Mouse (Mus musculus) spleen, adult 10 weeks (tissue): ENCODE data around the gene Csnk1d. TPM values are rescaled to one million over a fixed set of nuclear protein-coding genes. Genes with fewer than 3 reads are reported as not detected.

Source experiments
- polyA plus RNA-seq: library from polyadenylated mRNA; stranded (reverse); fragments of 350-450 nt; fragmentation: Illumina TruSeq; extraction: RNeasy Lipid Tissue Mini Kit (QIAGEN cat#74804); gene quantifications from one replicate; pipeline ENCODE4 v1.2.3, GENCODE M21; 2015; ENCODE audit warnings: low replicate concordance; ENCODE audit not compliant: insufficient read depth

Csnk1d gene
- 123 TPM for polyA plus RNA-seq

GRCm38 (mm10) chr11:120990951-120991526 lies at the start of gene Csnk1d:
TSS of gene Csnk1d (minus strand) at chr11:120991330.

GRCm38 (mm10) chr11:121039302-121039701 lies 48.2 kb upstream of the Csnk1d start, which contains the start of gene Cd7:
TSS of gene Cd7 (minus strand) at chr11:121039418.

GRCm38 (mm10) chr11:120948328-120948727 lies 42.8 kb downstream of the Csnk1d start, which contains the start of gene Slc16a3:
TSS of gene Slc16a3 (plus strand) at chr11:120948480.

GRCm38 (mm10) chr11:120932564-120933398 lies 58.3 kb downstream of the Csnk1d start, which contains the start of gene Ccdc57:
TSS of gene Ccdc57 (minus strand) at chr11:120932872.

Other genes with a start within 250 kb of the Csnk1d start
- gene Hmga1b, start 228.5 kb downstream of the Csnk1d start, polyA plus RNA-seq = 0.40 TPM
- 9.5 TPM for gene Rfng, start 207.1 kb downstream of the Csnk1d start, polyA plus RNA-seq
- gene Gps1, start 207.1 kb downstream of the Csnk1d start, polyA plus RNA-seq = 50.2 TPM
- gene Dus1l, start 194.9 kb downstream of the Csnk1d start, polyA plus RNA-seq = 29.3 TPM
- gene Fasn, start 166.8 kb downstream of the Csnk1d start, polyA plus RNA-seq = 6.7 TPM
- gene Ccdc57, start 58.5 kb downstream of the Csnk1d start, polyA plus RNA-seq = 0.43 TPM
- gene Slc16a3, start 42.9 kb downstream of the Csnk1d start, polyA plus RNA-seq = 2.0 TPM
- 54.7 TPM for gene Cd7, start 48.1 kb upstream of the Csnk1d start, polyA plus RNA-seq
- gene Sectm1b, start 72.2 kb upstream of the Csnk1d start, polyA plus RNA-seq = not detected
- gene Sectm1a, start 89.9 kb upstream of the Csnk1d start, polyA plus RNA-seq = 11.3 TPM
- gene Tex19.2, start 127.3 kb upstream of the Csnk1d start, polyA plus RNA-seq = not detected
- not detected for gene Tex19.1, start 154.8 kb upstream of the Csnk1d start, polyA plus RNA-seq
- not detected for gene Uts2r, start 168.9 kb upstream of the Csnk1d start, polyA plus RNA-seq
- gene Hexdc, start 213.1 kb upstream of the Csnk1d start, polyA plus RNA-seq = 9.2 TPM
- gene Ogfod3, start 213.4 kb upstream of the Csnk1d start, polyA plus RNA-seq = 4.4 TPM
- gene Cybc1, start 238.0 kb upstream of the Csnk1d start, polyA plus RNA-seq = 178 TPM
- gene Narf, start 245.9 kb upstream of the Csnk1d start, polyA plus RNA-seq = 26.9 TPM